Mouse (Mus musculus) neural tube, embryonic 11.5 days (tissue): ENCODE measurements at regions not wholly inside any gene's neighbourhood (a gene's known extent, or its start where the extent isn't known, plus 50 kb on each side); places are given as distances from the start of the nearest gene placed in this dataset.

ENCODE experiments used
- ATAC-seq: fragments of 200-750 bp; cut with Nextera tagmentation; 2 replicates; pipeline ENCODE4 v1.8.0; 2017; ENCODE audit warnings: moderate number of reproducible peaks, mild to moderate bottlenecking, moderate TSS enrichment, moderate library complexity; ENCODE audit not compliant: insufficient read depth, low FRiP score, low TSS enrichment
- DNase-seq: peaks from one replicate; pipeline ENCODE4 v3.0.0-alpha.2; 2015; ENCODE audit warnings: low spot score
- H3K27ac ChIP-seq: fragments of 300-500 bp; sonication (generic); 2 replicates; pipeline ENCODE4 v1.5.1; 2014; ENCODE audit warnings: low read depth, mild to moderate bottlenecking, low read length
- H3K27me3 ChIP-seq: fragments of 300-500 bp; sonication (generic); 2 replicates; pipeline ENCODE4 v1.6.1; 2014; ENCODE audit warnings: mild to moderate bottlenecking, low read length, mixed read lengths; ENCODE audit not compliant: control insufficient read depth, insufficient read depth
- H3K36me3 ChIP-seq: fragments of 300-500 bp; sonication (generic); 2 replicates; pipeline ENCODE4 v1.6.1; 2014; ENCODE audit warnings: mild to moderate bottlenecking, low read length, moderate library complexity, mixed read lengths; ENCODE audit not compliant: control insufficient read depth, insufficient read depth
- H3K4me1 ChIP-seq: fragments of 300-500 bp; sonication (generic); 2 replicates; pipeline ENCODE4 v1.6.1; 2014; ENCODE audit warnings: low read length, mixed read lengths; ENCODE audit not compliant: control insufficient read depth, insufficient read depth
- H3K4me2 ChIP-seq: fragments of 300-500 bp; sonication (generic); 2 replicates; pipeline ENCODE4 v1.6.1; 2014; ENCODE audit warnings: low read depth, mild to moderate bottlenecking, moderate library complexity
- H3K4me3 ChIP-seq: fragments of 300-500 bp; sonication (generic); 2 replicates; pipeline ENCODE4 v1.5.1; 2014; ENCODE audit warnings: low read depth, low read length
- H3K9ac ChIP-seq: fragments of 300-500 bp; sonication (generic); 2 replicates; pipeline ENCODE4 v1.6.1; 2014; ENCODE audit warnings: mild to moderate bottlenecking, low read length
- H3K9me3 ChIP-seq: fragments of 300-500 bp; sonication (generic); 2 replicates; pipeline ENCODE4 v1.6.1; 2016; ENCODE audit warnings: low read length; ENCODE audit not compliant: control insufficient read depth
- WGBS: fragments of 180-500 bp; shearing (Covaris S2); extraction: QIAGEN DNeasy Blood & Tissue Kit; methylation state at CpG from one replicate; pipeline ENCODE4 v1.1.7; 2014; 5-methylcytosine and 5-hydroxymethylcytosine counted together

- DNase-seq: peak; percentile 33
- Histone ChIP-seq H3K4me2 (no peak overlapping the region), H3K9me3 (no peaks in the 10 kb centered on the region), H3K27me3 (no peaks in the 10 kb centered on the region), H3K9ac (no peak overlapping the region), H3K4me3 (no peak overlapping the region), H3K27ac (no peak overlapping the region), H3K4me1 (no peaks in the 10 kb centered on the region), H3K36me3 (no peaks in the 10 kb centered on the region)
- ATAC-seq: no peak
- 75% methylated on average over 6 of the region's 6 CpGs for WGBS
These were observed 1526.6 kb upstream of the Cdh8 start for GRCm38 (mm10) chr8:100942680-100943427.

- H3K27ac ChIP-seq: no peak overlapping the region
- DNase-seq: peak; percentile 48
- H3K4me2 ChIP-seq: no peak overlapping the region
- no peaks in the 10 kb centered on the region for H3K27me3 ChIP-seq
- H3K9ac ChIP-seq: no peak overlapping the region
- WGBS: 37% methylated on average over 4 of the region's 4 CpGs
- peak; percentile 62 for ATAC-seq
- no peaks in the 10 kb centered on the region for H3K4me1 ChIP-seq
- H3K36me3 ChIP-seq: no peaks in the 10 kb centered on the region
- no peaks in the 10 kb centered on the region for H3K9me3 ChIP-seq
- H3K4me3 ChIP-seq: no peak overlapping the region
These were observed 1523.3 kb upstream of the Cdh8 start for GRCm38 (mm10) chr8:100939533-100939932.

GRCm38 (mm10) chr8:100890307-100890706, 1474.0 kb upstream of the Cdh8 start:
- Histone ChIP-seq H3K4me1 (no peaks in the 10 kb centered on the region), H3K27me3 (no peaks in the 10 kb centered on the region), H3K4me2 (no peak overlapping the region), H3K9ac (no peak overlapping the region), H3K27ac (no peak overlapping the region), H3K9me3 (no peaks in the 10 kb centered on the region), H3K4me3 (no peak overlapping the region), H3K36me3 (no peaks in the 10 kb centered on the region)
- DNase-seq (no peak), ATAC-seq (no peak)
- WGBS: 47% methylated on average over 3 of the region's 3 CpGs

- Histone ChIP-seq H3K9ac (no peak overlapping the region), H3K4me1 (no peaks in the 10 kb centered on the region), H3K9me3 (no peaks in the 10 kb centered on the region), H3K4me2 (no peak overlapping the region), H3K36me3 (no peaks in the 10 kb centered on the region), H3K27ac (no peak overlapping the region), H3K4me3 (no peak overlapping the region), H3K27me3 (no peaks in the 10 kb centered on the region)
- ATAC-seq (no peak), DNase-seq (no peak)
- WGBS: 85% methylated on average over 6 of the region's 6 CpGs
These were observed 1449.4 kb upstream of the Cdh8 start for GRCm38 (mm10) chr8:100865624-100866023.

GRCm38 (mm10) chr8:100850822-100851437, 1434.7 kb upstream of the Cdh8 start:
- H3K9me3 ChIP-seq: no peaks in the 10 kb centered on the region
- DNase-seq (peak; percentile 59), ATAC-seq (peak; percentile 58)

More at GRCm38 (mm10) chr8:100850822-100851437, 1434.7 kb upstream of the Cdh8 start:
- Histone ChIP-seq H3K27me3 (no peaks in the 10 kb centered on the region), H3K4me2 (no peak overlapping the region), H3K4me3 (no peak overlapping the region), H3K27ac (no peak overlapping the region), H3K4me1 (no peaks in the 10 kb centered on the region), H3K36me3 (no peaks in the 10 kb centered on the region), H3K9ac (no peak overlapping the region)
- WGBS: 50% methylated on average over 2 of the region's 2 CpGs
